Mouse (Mus musculus) kidney, embryonic 16.5 days (tissue): ENCODE measurements at regions not wholly inside any gene's neighbourhood (a gene's known extent, or its start where the extent isn't known, plus 50 kb on each side); places are given as distances from the start of the nearest gene placed in this dataset.
"Not testable (repeated sequence)": the region's sequence is repeated elsewhere in the genome, so short reads cannot be mapped to it uniquely, and the experiment has no call there.

Source experiments
- ATAC-seq: fragments of 200-750 bp; cut with Nextera tagmentation; 2 replicates; pipeline ENCODE4 v1.8.0; 2017; ENCODE audit warnings: moderate TSS enrichment; ENCODE audit not compliant: low FRiP score, low TSS enrichment
- H3K27ac ChIP-seq: fragments of 300-500 bp; sonication (generic); 2 replicates; pipeline ENCODE4 v1.5.1; 2014; ENCODE audit warnings: low read length
- H3K27me3 ChIP-seq: fragments of 300-500 bp; sonication (generic); 2 replicates; pipeline ENCODE4 v1.6.1; 2014; ENCODE audit warnings: low read length, control low read depth, mixed read lengths; ENCODE audit not compliant: insufficient read depth
- H3K36me3 ChIP-seq: fragments of 300-500 bp; sonication (generic); 2 replicates; pipeline ENCODE4 v1.6.1; 2014; ENCODE audit warnings: low read length, control low read depth, mixed read lengths; ENCODE audit not compliant: insufficient read depth
- H3K4me1 ChIP-seq: fragments of 300-500 bp; sonication (generic); 2 replicates; pipeline ENCODE4 v1.6.1; 2014; ENCODE audit warnings: low read length, control low read depth, mixed read lengths; ENCODE audit not compliant: insufficient read depth
- H3K4me2 ChIP-seq: fragments of 300-500 bp; sonication (generic); replicated peaks from 2 replicates; pipeline ENCODE4 v1.6.1; 2014; ENCODE audit warnings: low read depth, low read length
- H3K4me3 ChIP-seq: fragments of 300-500 bp; sonication (generic); 2 replicates; pipeline ENCODE4 v1.5.1; 2014; ENCODE audit warnings: mild to moderate bottlenecking, low read length
- H3K9ac ChIP-seq: fragments of 300-500 bp; sonication (generic); replicated peaks from 2 replicates; pipeline ENCODE4 v1.6.1; 2014; ENCODE audit warnings: low read length
- H3K9me3 ChIP-seq: fragments of 300-500 bp; sonication (generic); 2 replicates; pipeline ENCODE4 v1.6.1; 2016; ENCODE audit warnings: low read length, control low read depth
- WGBS: fragments of 180-500 bp; shearing (Covaris S2); extraction: QIAGEN DNeasy Blood & Tissue Kit; methylation state at CpG from one replicate; pipeline ENCODE4 v1.1.7; 2014; 5-methylcytosine and 5-hydroxymethylcytosine counted together

GRCm38 (mm10) chr6:16765354-16765753 is 132.9 kb downstream of the Tfec start:
- Histone ChIP-seq H3K9me3 (no peaks in the 10 kb centered on the region), H3K4me3 (no peak overlapping the region), H3K36me3 (no peaks in the 10 kb centered on the region), H3K4me1 (no peaks in the 10 kb centered on the region), H3K27me3 (no peaks in the 10 kb centered on the region), H3K4me2 (no peak overlapping the region), H3K27ac (no peak overlapping the region), H3K9ac (no peak overlapping the region)
- 51% methylated on average over 4 of the region's 4 CpGs for WGBS
- ATAC-seq = no peak

- Histone ChIP-seq H3K27me3 (no peaks in the 10 kb centered on the region), H3K4me1 (no peaks in the 10 kb centered on the region), H3K4me2 (no peak overlapping the region), H3K36me3 (no peaks in the 10 kb centered on the region), H3K27ac (no peak overlapping the region), H3K9ac (no peak overlapping the region), H3K9me3 (no peaks in the 10 kb centered on the region), H3K4me3 (no peak overlapping the region)
- ATAC-seq = no peak
- 31% methylated on average over 5 of the region's 5 CpGs for WGBS
Measured at GRCm38 (mm10) chr6:16764707-16765106, 133.5 kb downstream of the Tfec start.

GRCm38 (mm10) chr6:16755044-16755443 is 143.2 kb downstream of the Tfec start:
- WGBS = 91% methylated on average over 1 of the region's 1 CpGs
- H3K4me3 ChIP-seq, ATAC-seq, H3K9ac ChIP-seq, H3K27ac ChIP-seq, H3K4me2 ChIP-seq, H3K27me3 ChIP-seq, H3K4me1 ChIP-seq, H3K9me3 ChIP-seq, H3K36me3 ChIP-seq: not testable (repeated sequence)

- H3K27ac ChIP-seq = no peak overlapping the region
- 88% methylated on average over 7 of the region's 7 CpGs for WGBS
- ATAC-seq = no peak
Measured at GRCm38 (mm10) chr6:16733184-16733583, 165.1 kb downstream of the Tfec start.

GRCm38 (mm10) chr6:16732095-16732494 is 166.1 kb downstream of the Tfec start:
- WGBS = 73% methylated on average over 3 of the region's 3 CpGs
- no peaks in the 10 kb centered on the region for H3K4me1 ChIP-seq
- ATAC-seq = no peak
- no peaks in the 10 kb centered on the region for H3K27me3 ChIP-seq
- no peak overlapping the region for H3K9ac ChIP-seq
- no peak overlapping the region for H3K4me3 ChIP-seq
- no peaks in the 10 kb centered on the region for H3K9me3 ChIP-seq
- H3K36me3 ChIP-seq = no peaks in the 10 kb centered on the region
- no peak overlapping the region for H3K4me2 ChIP-seq
- H3K27ac ChIP-seq = no peak overlapping the region

More at GRCm38 (mm10) chr6:16733184-16733583, 165.1 kb downstream of the Tfec start:
- Histone ChIP-seq H3K36me3 (no peaks in the 10 kb centered on the region), H3K27me3 (no peaks in the 10 kb centered on the region), H3K4me2 (no peak overlapping the region), H3K9me3 (no peaks in the 10 kb centered on the region), H3K9ac (no peak overlapping the region), H3K4me3 (no peak overlapping the region), H3K4me1 (no peaks in the 10 kb centered on the region)

GRCm38 (mm10) chr6:16727256-16727890 is 170.9 kb downstream of the Tfec start:
- H3K36me3 ChIP-seq = no peaks in the 10 kb centered on the region

GRCm38 (mm10) chr6:16725256-16725655 is 173.0 kb downstream of the Tfec start:
- Histone ChIP-seq H3K4me1 (no peaks in the 10 kb centered on the region), H3K36me3 (no peaks in the 10 kb centered on the region), H3K4me3 (no peak overlapping the region), H3K4me2 (no peak overlapping the region), H3K9me3 (no peaks in the 10 kb centered on the region), H3K27me3 (no peaks in the 10 kb centered on the region), H3K27ac (no peak overlapping the region), H3K9ac (no peak overlapping the region)
- no peak for ATAC-seq
- 81% methylated on average over 2 of the region's 2 CpGs for WGBS

More at GRCm38 (mm10) chr6:16727256-16727890, 170.9 kb downstream of the Tfec start:
- Histone ChIP-seq H3K4me1 (no peaks in the 10 kb centered on the region), H3K27ac (no peak overlapping the region), H3K9me3 (no peaks in the 10 kb centered on the region), H3K4me2 (no peak overlapping the region), H3K27me3 (no peaks in the 10 kb centered on the region), H3K4me3 (no peak overlapping the region), H3K9ac (no peak overlapping the region)
- ATAC-seq = no peak
- WGBS = 42% methylated on average over 13 of the region's 13 CpGs

- WGBS = 89% methylated on average over 4 of the region's 4 CpGs
Measured at GRCm38 (mm10) chr6:16704496-16704895, 193.7 kb downstream of the Tfec start.

GRCm38 (mm10) chr6:16703412-16703746 is 194.9 kb downstream of the Tfec start:
- Histone ChIP-seq H3K4me3 (no peak overlapping the region), H3K27ac (no peak overlapping the region), H3K9ac (no peak overlapping the region), H3K4me2 (no peak overlapping the region), H3K4me1 (no peaks in the 10 kb centered on the region), H3K27me3 (no peaks in the 10 kb centered on the region), H3K9me3 (no peaks in the 10 kb centered on the region), H3K36me3 (no peaks in the 10 kb centered on the region)
- ATAC-seq = no peak
- 74% methylated on average over 3 of the region's 3 CpGs for WGBS

More at GRCm38 (mm10) chr6:16704496-16704895, 193.7 kb downstream of the Tfec start:
- Histone ChIP-seq H3K4me2 (no peak overlapping the region), H3K4me1 (no peaks in the 10 kb centered on the region), H3K9ac (no peak overlapping the region), H3K27ac (no peak overlapping the region), H3K27me3 (no peaks in the 10 kb centered on the region), H3K36me3 (no peaks in the 10 kb centered on the region), H3K4me3 (no peak overlapping the region), H3K9me3 (no peaks in the 10 kb centered on the region)
- ATAC-seq = no peak

GRCm38 (mm10) chr6:16702706-16703411 is 195.4 kb downstream of the Tfec start:
- no peak for ATAC-seq
- Histone ChIP-seq H3K4me2 (no peak overlapping the region), H3K4me3 (no peak overlapping the region), H3K27me3 (no peaks in the 10 kb centered on the region), H3K9me3 (no peaks in the 10 kb centered on the region), H3K4me1 (no peaks in the 10 kb centered on the region), H3K27ac (no peak overlapping the region), H3K36me3 (no peaks in the 10 kb centered on the region), H3K9ac (no peak overlapping the region)
- 51% methylated on average over 7 of the region's 7 CpGs for WGBS
